Mouse (Mus musculus): ENCODE results near the gene Urgcp.

DNA sequence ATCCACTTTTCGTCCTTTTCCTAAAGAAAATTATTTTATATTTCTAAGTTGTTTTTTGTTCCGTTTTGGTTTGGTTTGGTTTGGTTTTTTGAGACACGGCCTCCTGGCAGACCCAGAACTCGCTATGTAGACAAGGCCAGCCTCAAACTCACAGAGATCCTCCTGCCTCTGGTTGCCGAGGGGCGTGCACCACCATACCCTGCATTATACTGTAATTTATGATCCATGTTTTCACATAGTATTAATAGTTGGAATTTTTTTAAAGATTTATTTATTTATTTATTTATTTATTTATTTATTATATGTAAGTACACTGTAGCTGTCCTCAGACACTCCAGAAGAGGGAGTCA is 432 bp upstream of the Urgcp start:
- TF ChIP-seq CTCF (conservative IDR thresholded peaks at IDR 0.05; ENCODE audit: low read length) (no peak), POU5F1 (IDR thresholded peaks at IDR 0.05; ENCODE audit: borderline replicate concordance, low read length) (no peak)

Measured in E14TG2a.4 (cell line).